Mouse (Mus musculus): Measurements from ENCODE around the gene Ube2j1. TPM values are rescaled to one million over a fixed set of nuclear protein-coding genes. Genes with fewer than 3 reads are reported as not detected.

The Ube2j1 gene
- polyA plus RNA-seq, 1 experiment from 2014 or later: 39.6 TPM

DNA sequence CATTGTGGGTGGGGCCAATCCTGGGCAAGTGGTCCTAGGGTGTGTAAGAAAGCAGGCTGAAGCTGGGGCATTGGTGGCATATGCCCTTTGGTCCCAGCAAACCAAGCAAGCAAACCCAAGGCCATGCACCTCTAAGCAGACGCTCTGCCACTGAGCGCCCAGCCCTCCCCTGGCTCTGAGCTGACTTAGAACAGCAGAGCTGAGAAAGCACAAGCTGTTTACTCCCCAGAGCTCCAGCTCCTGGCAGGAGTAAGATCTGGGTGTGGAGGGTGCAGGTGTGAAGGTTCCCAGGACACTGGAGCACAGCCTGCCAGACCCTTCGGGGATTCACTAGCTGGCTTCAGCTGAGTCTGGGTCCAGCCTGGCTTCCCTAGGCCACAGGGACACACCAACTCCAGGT, 47.3 kb downstream of the Ube2j1 start:
- H3K4me3 ChIP-seq (replicated peaks; ENCODE audit: low read depth, low read length): no peak overlapping the region
- no peaks in the 10 kb centered on the region for H3K27me3 ChIP-seq (ENCODE audit: insufficient read depth, low read length)
- no peak for TF ChIP-seq CTCF (IDR thresholded peaks at IDR 0.05; ENCODE audit: low read depth)
- no peaks in the 10 kb centered on the region for H3K9me3 ChIP-seq (replicated peaks; ENCODE audit: low read length)
- no peak overlapping the region for H3K9ac ChIP-seq (ENCODE audit: low read depth, low read length)
- 82% methylated on average over 3 of the region's 3 CpGs for WGBS
- H3K27ac ChIP-seq: no peak overlapping the region
- DNase-seq (ENCODE audit: low spot score): no peak
- H3K4me1 ChIP-seq (replicated peaks; ENCODE audit: insufficient read depth, low read length): no peaks in the 10 kb centered on the region
- H3K36me3 ChIP-seq (ENCODE audit: insufficient read depth, low read length): no peaks in the 10 kb centered on the region
- no peak overlapping the region for H3K4me2 ChIP-seq (ENCODE audit: low read length)
- ATAC-seq (replicated peaks; ENCODE audit: low FRiP score, low read depth): no peak

- 82% methylated on average over 6 of the region's 6 CpGs for WGBS
- Histone ChIP-seq H3K4me3 (replicated peaks; ENCODE audit: low read depth, low read length) (no peak overlapping the region), H3K36me3 (ENCODE audit: insufficient read depth, low read length) (no peaks in the 10 kb centered on the region), H3K27me3 (ENCODE audit: insufficient read depth, low read length) (no peaks in the 10 kb centered on the region), H3K9me3 (replicated peaks; ENCODE audit: low read length) (no peaks in the 10 kb centered on the region), H3K27ac (no peak overlapping the region), H3K4me2 (ENCODE audit: low read length) (no peak overlapping the region), H3K9ac (ENCODE audit: low read depth, low read length) (no peak overlapping the region), H3K4me1 (replicated peaks; ENCODE audit: insufficient read depth, low read length) (no peaks in the 10 kb centered on the region)
- no peak for DNase-seq (ENCODE audit: low spot score)
- ATAC-seq (replicated peaks; ENCODE audit: low FRiP score, low read depth): no peak
- TF ChIP-seq CTCF (IDR thresholded peaks at IDR 0.05; ENCODE audit: low read depth): no peak
Measured at GRCm38 (mm10) chr4:33099118-33099694, 68.0 kb downstream of the Ube2j1 start.

Other genes starting within 250 kb of the Ube2j1 start
- 132 and 143 TPM in 2 replicates for gene Lyrm2, start 231.2 kb upstream of the Ube2j1 start, polyA plus RNA-seq (2015; fragmentation: Nextera tagmentation; extraction: Ambion mirVana)
- 8.5 and 9.2 TPM in 2 replicates for gene Ankrd6, start 80.6 kb upstream of the Ube2j1 start, polyA plus RNA-seq (2015; fragmentation: Nextera tagmentation; extraction: Ambion mirVana)
- gene Rragd, start 48.4 kb upstream of the Ube2j1 start, polyA plus RNA-seq (2015; fragmentation: Nextera tagmentation; extraction: Ambion mirVana): 24.0 and 26.8 TPM in 2 replicates
- 0.20 TPM in 1 of 2 replicates, not detected in the other for gene Gabrr2, start 31.6 kb downstream of the Ube2j1 start, polyA plus RNA-seq (2015; fragmentation: Nextera tagmentation; extraction: Ambion mirVana)
- not detected in 2 replicates for gene Gabrr1, start 101.1 kb downstream of the Ube2j1 start, polyA plus RNA-seq (2015; fragmentation: Nextera tagmentation; extraction: Ambion mirVana)
- gene Pm20d2, start 158.3 kb downstream of the Ube2j1 start, polyA plus RNA-seq (2015; fragmentation: Nextera tagmentation; extraction: Ambion mirVana): 0.77 and 0.87 TPM in 2 replicates
- gene Srsf12, start 177.6 kb downstream of the Ube2j1 start, polyA plus RNA-seq (2015; fragmentation: Nextera tagmentation; extraction: Ambion mirVana): 2.6 TPM in 2 replicates